Mouse (Mus musculus) ovary, postnatal 14 days (tissue): Measurements from ENCODE around the gene Smim26.

ENCODE experiments used
- DNase-seq: peaks from one replicate; pipeline ENCODE4 v3.0.0; 2022; ENCODE audit warnings: low spot score

Smim26 gene

DNA sequence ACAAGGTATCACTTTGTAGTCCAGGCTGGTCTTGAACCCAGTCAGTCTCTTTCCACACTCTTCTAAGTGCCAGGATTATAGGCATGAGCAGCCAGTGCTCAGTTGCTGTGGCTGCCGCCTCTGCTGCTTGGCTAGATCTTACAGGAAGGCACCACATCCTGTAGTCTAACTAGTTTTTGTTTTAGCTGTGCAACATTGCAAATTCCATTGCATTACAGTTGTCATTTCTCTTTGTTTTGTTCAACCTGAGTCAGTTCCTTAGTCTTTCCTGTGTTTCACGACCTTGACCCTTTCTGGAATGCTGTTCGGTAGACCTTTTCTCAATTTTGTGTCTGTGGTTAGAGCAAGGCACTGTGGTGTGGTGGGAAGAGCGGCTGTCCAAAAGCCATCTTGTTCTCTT, 43.4 kb downstream of the Smim26 start:
- no peak for DNase-seq

GRCm38 (mm10) chr2:144637671-144638395, 44.0 kb downstream of the Smim26 start:
- DNase-seq: no peak

- DNase-seq: no peak
These were observed 44.9 kb downstream of the Smim26 start for GRCm38 (mm10) chr2:144638719-144639118.

DNA sequence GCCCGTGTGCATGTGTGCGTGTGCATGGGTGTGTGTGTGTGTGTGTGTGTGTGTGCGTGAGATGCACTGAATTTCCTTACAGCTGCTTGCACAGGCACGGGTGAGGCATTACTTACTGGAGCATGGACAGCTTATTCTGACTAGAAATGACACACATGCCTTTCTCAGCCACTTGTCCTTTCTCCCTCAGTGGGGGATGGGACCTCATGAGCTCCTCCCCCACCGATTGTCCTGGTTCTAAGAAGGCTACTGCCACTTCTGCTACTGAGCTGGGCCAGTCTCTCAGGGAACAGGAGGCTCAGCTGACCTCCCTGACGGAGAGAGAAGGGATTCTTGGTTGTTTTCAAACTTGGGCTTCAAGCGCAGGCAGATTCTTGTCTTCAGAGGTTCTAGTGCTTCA, 46.2 kb downstream of the Smim26 start:
- DNase-seq: no peak

DNA sequence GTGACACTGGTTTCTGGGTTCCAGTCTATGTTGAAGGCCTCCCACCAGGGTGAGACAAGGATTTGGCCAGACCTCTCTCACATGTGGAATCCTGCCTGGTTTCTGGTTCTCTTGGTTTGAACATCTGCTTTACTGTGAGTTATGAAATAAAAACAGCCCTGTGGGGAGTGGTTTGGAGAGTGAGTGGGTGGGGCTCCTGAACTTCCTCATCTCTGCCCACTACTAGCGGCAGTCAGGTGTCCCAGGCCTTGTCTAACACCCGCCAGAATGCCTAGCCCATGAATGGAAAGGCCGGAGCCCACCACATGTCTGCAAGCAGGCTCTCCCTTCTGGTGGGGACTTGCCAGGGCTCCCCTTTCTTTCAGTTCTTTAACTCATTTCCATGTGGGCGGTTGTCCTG, 48.1 kb downstream of the Smim26 start:
- DNase-seq: no peak
